Mouse (Mus musculus) adrenal gland, postnatal 14 days (tissue): ENCODE data around the gene Fam219a. TPM values are rescaled to one million over a fixed set of nuclear protein-coding genes. Genes with fewer than 3 reads are reported as not detected.

Source experiments
- DNase-seq: peaks from one replicate; pipeline ENCODE4 v3.0.0; 2021; ENCODE audit warnings: mixed read lengths
- total RNA-seq: library from RNA; stranded (reverse); gene quantifications from 2 replicates; pipeline ENCODE4 v1.2.3, GENCODE M21; 2021

Gene Fam219a
- total RNA-seq, 1 experiment from 2014 or later, result 18.2 TPM

GRCm38 (mm10) chr4:41554994-41555663 is 14.2 kb downstream of the Fam219a start:
- peak; percentile 79 for DNase-seq

- DNase-seq, result no peak
Observed at GRCm38 (mm10) chr4:41553116-41553515, 16.2 kb downstream of the Fam219a start.

- DNase-seq, result peak; percentile 84
Observed at GRCm38 (mm10) chr4:41552529-41552928, 16.8 kb downstream of the Fam219a start.

GRCm38 (mm10) chr4:41547086-41547485 is 22.3 kb downstream of the Fam219a start:
- no peak for DNase-seq

GRCm38 (mm10) chr4:41545985-41546384 is 23.4 kb downstream of the Fam219a start:
- DNase-seq, result peak; percentile 85

GRCm38 (mm10) chr4:41542136-41542535 is 27.2 kb downstream of the Fam219a start:
- no peak for DNase-seq

GRCm38 (mm10) chr4:41534866-41535265 is 34.5 kb downstream of the Fam219a start:
- no peak for DNase-seq

- DNase-seq, result peak; percentile 55
Observed at GRCm38 (mm10) chr4:41532420-41532819, 36.9 kb downstream of the Fam219a start.

GRCm38 (mm10) chr4:41527996-41528395 is 41.3 kb downstream of the Fam219a start:
- DNase-seq, result peak; percentile 71

GRCm38 (mm10) chr4:41527076-41527475 is 42.3 kb downstream of the Fam219a start:
- no peak for DNase-seq

GRCm38 (mm10) chr4:41526553-41526952 is 42.8 kb downstream of the Fam219a start:
- DNase-seq, result no peak

- no peak for DNase-seq
Observed at GRCm38 (mm10) chr4:41524829-41525228, 44.5 kb downstream of the Fam219a start.

GRCm38 (mm10) chr4:41523839-41524238 is 45.5 kb downstream of the Fam219a start:
- DNase-seq, result no peak

GRCm38 (mm10) chr4:41522788-41523187 is 46.5 kb downstream of the Fam219a start:
- peak; percentile 51 for DNase-seq

- no peak for DNase-seq
Observed at GRCm38 (mm10) chr4:41522136-41522535, 47.2 kb downstream of the Fam219a start.

- DNase-seq, result no peak
Observed at GRCm38 (mm10) chr4:41520641-41521040, 48.7 kb downstream of the Fam219a start.

- no peak for DNase-seq
Observed at GRCm38 (mm10) chr4:41519195-41519594, 50.1 kb downstream of the Fam219a start.

- DNase-seq, result no peak
Observed at GRCm38 (mm10) chr4:41518349-41518748, 51.0 kb downstream of the Fam219a start.

- no peak for DNase-seq
Observed at GRCm38 (mm10) chr4:41517233-41517632, 52.1 kb downstream of the Fam219a start, which contains the start of gene 1110017D15Rik. TSS of gene 1110017D15Rik (minus strand) at chr4:41517333.

GRCm38 (mm10) chr4:41513714-41514113 is 55.6 kb downstream of the Fam219a start:
- no peak for DNase-seq

- DNase-seq, result no peak
Observed at GRCm38 (mm10) chr4:41513309-41513708, 56.0 kb downstream of the Fam219a start.

- no peak for DNase-seq
Observed at GRCm38 (mm10) chr4:41507998-41508397, 61.3 kb downstream of the Fam219a start.

GRCm38 (mm10) chr4:41507326-41507924 is 61.9 kb downstream of the Fam219a start:
- DNase-seq, result peak; percentile 41

GRCm38 (mm10) chr4:41506906-41507305 is 62.4 kb downstream of the Fam219a start:
- DNase-seq, result peak; percentile 94
